Mouse (Mus musculus): ENCODE measurements around the gene Ccdc57. TPM values are rescaled to one million over a fixed set of nuclear protein-coding genes. Genes with fewer than 3 reads are reported as not detected.

Ccdc57 gene
- polyA plus RNA-seq, 2 experiments, result 1.3 to 1.4 TPM

GRCm38 (mm10) chr11:120979711-120980426, 47.2 kb upstream of the Ccdc57 start:
- Histone ChIP-seq H3K9me3 (ENCODE audit: control insufficient read depth, low read length) (no peaks in the 10 kb centered on the region), H3K4me2 (ENCODE audit: low read depth) (peak overlapping the region; percentile 80), H3K4me1 (replicated peaks; ENCODE audit: control insufficient read depth in 2 of 2, insufficient read depth in 2 of 2, low read length in 1 of 2) (peaks cover 27 to 31% of the 10 kb centered on the region in 2 experiments), H3K9ac (replicated peaks) (peak overlapping the region; percentile 66), H3K27ac (peak overlapping the region; percentile 98), H3K36me3 (replicated peaks; ENCODE audit: control insufficient read depth, insufficient read depth, low read depth) (peaks cover 71% of the 10 kb centered on the region), H3K4me3 (ENCODE audit: insufficient read depth in 1 of 2, low read depth in 2 of 2, low read length in 2 of 2) (peak overlapping the region; percentile 10 to 44), H3K27me3 (ENCODE audit: control insufficient read depth, insufficient read depth, low read length) (no peaks in the 10 kb centered on the region)
- TF ChIP-seq CTCF (IDR thresholded peaks at IDR 0.05; ENCODE audit: low read depth), result no peak
- TF ChIP-seq EP300 (IDR thresholded peaks at IDR 0.05; ENCODE audit: low read depth), result no peak
- peak; percentile 70 for ATAC-seq (ENCODE audit: insufficient read depth)
- WGBS (ENCODE audit: insufficient replicate concordance), result 38% methylated on average over 8 of the region's 8 CpGs
- DNase-seq (ENCODE audit: low read depth in 3 of 3, low spot score in 3 of 3), result peak in 2 of 3 experiments; percentile 32 to 46

DNA sequence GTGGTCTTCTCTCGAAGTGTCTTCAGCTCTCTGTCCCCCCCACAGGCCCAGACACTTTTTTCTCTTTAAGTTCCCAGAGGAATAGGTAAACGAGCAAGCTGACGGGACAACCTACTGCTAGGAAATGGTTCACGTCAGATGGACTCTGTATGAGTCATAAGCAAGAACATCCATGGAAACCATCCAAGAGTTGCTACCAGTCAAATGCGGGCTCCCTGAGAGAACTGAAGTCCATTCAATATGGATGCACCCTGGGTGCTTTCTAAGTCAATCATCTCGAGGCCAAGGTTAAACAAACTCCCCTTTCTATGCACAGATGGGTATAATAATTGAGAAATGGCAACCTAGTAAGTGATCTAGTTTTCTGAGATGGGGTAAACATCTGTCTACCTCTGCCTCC, 40.6 kb upstream of the Ccdc57 start:
- Histone ChIP-seq H3K9ac (replicated peaks) (no peak overlapping the region), H3K27me3 (ENCODE audit: control insufficient read depth, insufficient read depth, low read length) (no peaks in the 10 kb centered on the region), H3K36me3 (replicated peaks; ENCODE audit: control insufficient read depth, insufficient read depth, low read depth) (peaks cover 96% of the 10 kb centered on the region), H3K4me1 (replicated peaks; ENCODE audit: control insufficient read depth in 2 of 2, insufficient read depth in 2 of 2, low read length in 1 of 2) (no peaks in the 10 kb centered on the region), H3K27ac (no peak overlapping the region), H3K4me2 (ENCODE audit: low read depth) (no peak overlapping the region), H3K9me3 (ENCODE audit: control insufficient read depth, low read length) (no peaks in the 10 kb centered on the region), H3K4me3 (ENCODE audit: insufficient read depth in 1 of 2, low read depth in 2 of 2, low read length in 2 of 2) (no peak overlapping the region)
- 82% methylated on average over 6 of the region's 6 CpGs for WGBS (ENCODE audit: insufficient replicate concordance)
- no peak for TF ChIP-seq CTCF (IDR thresholded peaks at IDR 0.05; ENCODE audit: low read depth)
- TF ChIP-seq EP300 (IDR thresholded peaks at IDR 0.05; ENCODE audit: low read depth), result no peak
- ATAC-seq (ENCODE audit: insufficient read depth) (no peak), DNase-seq (ENCODE audit: low read depth in 3 of 3, low spot score in 3 of 3) (no peak)

- Histone ChIP-seq H3K27me3 (ENCODE audit: control insufficient read depth, insufficient read depth, low read length) (no peaks in the 10 kb centered on the region), H3K4me1 (replicated peaks; ENCODE audit: control insufficient read depth in 2 of 2, insufficient read depth in 2 of 2, low read length in 1 of 2) (no peaks in the 10 kb centered on the region), H3K9ac (replicated peaks) (no peak overlapping the region), H3K4me3 (ENCODE audit: insufficient read depth in 1 of 2, low read depth in 2 of 2, low read length in 2 of 2) (no peak overlapping the region), H3K9me3 (ENCODE audit: control insufficient read depth, low read length) (no peaks in the 10 kb centered on the region), H3K36me3 (replicated peaks; ENCODE audit: control insufficient read depth, insufficient read depth, low read depth) (peaks cover 96% of the 10 kb centered on the region), H3K4me2 (ENCODE audit: low read depth) (no peak overlapping the region), H3K27ac (no peak overlapping the region)
- DNase-seq (ENCODE audit: low read depth in 3 of 3, low spot score in 3 of 3) (no peak), ATAC-seq (ENCODE audit: insufficient read depth) (no peak)
- no peak for TF ChIP-seq CTCF (IDR thresholded peaks at IDR 0.05; ENCODE audit: low read depth)
- no peak for TF ChIP-seq EP300 (IDR thresholded peaks at IDR 0.05; ENCODE audit: low read depth)
- WGBS (ENCODE audit: insufficient replicate concordance), result 84% methylated on average over 5 of the region's 5 CpGs
Observed at GRCm38 (mm10) chr11:120971237-120971636, 38.6 kb upstream of the Ccdc57 start.

- no peak for ATAC-seq (ENCODE audit: insufficient read depth)
Observed at GRCm38 (mm10) chr11:120969742-120970141, 37.1 kb upstream of the Ccdc57 start.

DNA sequence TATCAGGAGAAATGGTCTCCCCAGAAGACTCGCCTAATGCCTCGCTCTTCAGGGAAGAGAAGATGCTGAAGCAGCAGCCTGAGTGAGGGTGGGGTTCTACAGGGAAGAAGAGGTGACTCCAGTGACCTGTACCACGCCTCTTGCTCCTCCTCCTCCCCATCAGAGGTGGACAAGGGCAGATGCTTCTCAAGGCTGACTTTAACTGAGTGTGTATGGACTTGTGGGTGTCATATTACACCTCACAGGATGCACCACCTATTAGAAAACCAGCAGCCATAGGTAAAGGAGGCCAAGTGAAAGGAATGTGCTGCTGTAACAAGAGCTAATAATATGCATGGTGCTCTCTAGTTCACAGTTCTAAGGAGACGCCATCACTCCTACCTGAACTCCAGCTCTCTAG, 32.9 kb upstream of the Ccdc57 start:
- Histone ChIP-seq H3K4me2 (ENCODE audit: low read depth) (no peak overlapping the region), H3K4me3 (ENCODE audit: insufficient read depth in 1 of 2, low read depth in 2 of 2, low read length in 2 of 2) (no peak overlapping the region), H3K27ac (no peak overlapping the region), H3K27me3 (ENCODE audit: control insufficient read depth, insufficient read depth, low read length) (no peaks in the 10 kb centered on the region), H3K9ac (replicated peaks) (no peak overlapping the region), H3K4me1 (replicated peaks; ENCODE audit: control insufficient read depth in 2 of 2, insufficient read depth in 2 of 2, low read length in 1 of 2) (no peaks in the 10 kb centered on the region), H3K9me3 (ENCODE audit: control insufficient read depth, low read length) (no peaks in the 10 kb centered on the region), H3K36me3 (replicated peaks; ENCODE audit: control insufficient read depth, insufficient read depth, low read depth) (peaks cover 85% of the 10 kb centered on the region)
- 82% methylated on average over 4 of the region's 4 CpGs for WGBS (ENCODE audit: insufficient replicate concordance)
- TF ChIP-seq CTCF (IDR thresholded peaks at IDR 0.05; ENCODE audit: low read depth), result no peak
- no peak for TF ChIP-seq EP300 (IDR thresholded peaks at IDR 0.05; ENCODE audit: low read depth)
- ATAC-seq (ENCODE audit: insufficient read depth), result no peak
- DNase-seq (ENCODE audit: low read depth in 3 of 3, low spot score in 3 of 3), result no peak

More at GRCm38 (mm10) chr11:120969742-120970141, 37.1 kb upstream of the Ccdc57 start:
- Histone ChIP-seq H3K4me2 (ENCODE audit: low read depth) (no peak overlapping the region), H3K9me3 (ENCODE audit: control insufficient read depth, low read length) (no peaks in the 10 kb centered on the region), H3K27me3 (ENCODE audit: control insufficient read depth, insufficient read depth, low read length) (no peaks in the 10 kb centered on the region), H3K36me3 (replicated peaks; ENCODE audit: control insufficient read depth, insufficient read depth, low read depth) (peaks cover 98% of the 10 kb centered on the region), H3K4me3 (ENCODE audit: insufficient read depth in 1 of 2, low read depth in 2 of 2, low read length in 2 of 2) (no peak overlapping the region), H3K4me1 (replicated peaks; ENCODE audit: control insufficient read depth in 2 of 2, insufficient read depth in 2 of 2, low read length in 1 of 2) (no peaks in the 10 kb centered on the region), H3K9ac (replicated peaks) (no peak overlapping the region), H3K27ac (no peak overlapping the region)
- no peak for TF ChIP-seq CTCF (IDR thresholded peaks at IDR 0.05; ENCODE audit: low read depth)
- no peak for DNase-seq (ENCODE audit: low read depth in 3 of 3, low spot score in 3 of 3)
- WGBS (ENCODE audit: insufficient replicate concordance), result 87% methylated on average over 5 of the region's 5 CpGs
